Mouse (Mus musculus) common myeloid progenitor, adult 5-6 weeks (primary cell): ENCODE measurements at regions not wholly inside any gene's neighbourhood (a gene's known extent, or its start where the extent isn't known, plus 50 kb on each side); places are given as distances from the start of the nearest gene placed in this dataset.

Experiments
- ATAC-seq: replicated peaks from 2 replicates; pipeline ENCODE4 v1.8.0; 2016; ENCODE audit warnings: low read depth, mild to moderate bottlenecking, moderate TSS enrichment, inconsistent platforms; ENCODE audit not compliant: poor library complexity, severe bottlenecking

- ATAC-seq, result no peak
These were observed 51.6 kb upstream of the Cecr2 start for GRCm38 (mm10) chr6:120614526-120614925.

- no peak for ATAC-seq
These were observed 53.8 kb upstream of the Cecr2 start for GRCm38 (mm10) chr6:120612346-120612745.

DNA sequence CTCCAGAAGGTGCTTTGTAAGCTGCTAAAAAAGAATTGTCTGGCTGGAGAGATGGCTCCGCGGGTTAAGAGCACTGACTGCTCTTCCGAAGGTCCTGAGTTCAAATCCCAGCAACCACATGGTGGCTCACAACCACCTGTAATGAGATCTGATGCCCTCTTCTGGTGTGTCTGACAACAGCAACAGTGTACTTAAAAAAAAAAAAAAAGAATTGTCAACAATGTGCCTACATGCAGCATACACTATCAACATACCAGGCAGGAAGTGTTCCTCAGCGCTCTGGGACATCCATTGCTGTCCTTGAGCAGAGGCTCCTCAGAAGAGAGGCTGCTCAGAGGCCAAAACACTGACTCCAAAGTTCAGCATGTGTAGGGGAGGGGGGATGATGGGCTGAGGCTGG is 56.3 kb upstream of the Cecr2 start:
- no peak for ATAC-seq

- no peak; the same call in 1 of the 2 replicates for ATAC-seq
These were observed 60.7 kb upstream of the Cecr2 start for GRCm38 (mm10) chr6:120605471-120605870.

GRCm38 (mm10) chr6:120604020-120604958 is 61.9 kb upstream of the Cecr2 start:
- ATAC-seq, result peak; percentile 74

- no peak for ATAC-seq
These were observed 62.7 kb upstream of the Cecr2 start for GRCm38 (mm10) chr6:120603454-120603853.

DNA sequence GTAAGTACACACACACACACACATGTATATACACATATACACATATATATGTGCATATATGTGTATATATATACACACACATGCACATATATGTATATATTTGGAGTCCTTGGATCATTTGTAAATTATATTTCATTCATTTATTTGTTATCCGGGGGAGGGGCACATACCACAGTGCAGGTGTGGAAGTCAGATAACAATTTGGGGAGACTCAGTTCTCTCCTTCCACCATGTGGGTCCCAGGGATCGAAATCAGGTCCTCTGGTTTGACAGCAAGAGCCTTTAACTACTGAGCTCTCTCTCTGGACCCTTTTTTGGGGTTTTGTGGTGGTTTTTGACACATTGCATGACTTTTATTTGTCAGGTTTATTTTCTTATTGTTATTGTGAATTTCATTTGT is 65.8 kb upstream of the Cecr2 start:
- ATAC-seq, result no peak

DNA sequence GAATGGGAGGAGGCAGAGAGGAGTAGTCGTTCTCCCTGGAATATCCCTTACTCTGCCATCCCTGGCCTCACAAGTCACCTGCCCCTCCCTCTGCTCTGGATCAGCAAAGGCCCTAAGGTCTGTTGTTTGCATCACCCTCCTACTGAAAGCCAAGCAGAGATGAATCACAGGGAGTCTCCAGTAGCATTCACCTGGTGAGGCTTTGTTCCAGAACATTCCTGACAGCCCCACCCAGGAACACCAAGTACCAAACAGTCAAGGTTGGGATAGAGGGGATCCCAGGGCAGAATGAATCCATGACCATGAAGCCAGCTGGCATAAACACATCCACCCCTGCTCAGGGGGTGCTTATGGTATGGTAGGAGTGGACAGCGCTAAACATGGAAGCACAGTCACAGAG is 67.4 kb upstream of the Hdhd5 start:
- ATAC-seq, result no peak

DNA sequence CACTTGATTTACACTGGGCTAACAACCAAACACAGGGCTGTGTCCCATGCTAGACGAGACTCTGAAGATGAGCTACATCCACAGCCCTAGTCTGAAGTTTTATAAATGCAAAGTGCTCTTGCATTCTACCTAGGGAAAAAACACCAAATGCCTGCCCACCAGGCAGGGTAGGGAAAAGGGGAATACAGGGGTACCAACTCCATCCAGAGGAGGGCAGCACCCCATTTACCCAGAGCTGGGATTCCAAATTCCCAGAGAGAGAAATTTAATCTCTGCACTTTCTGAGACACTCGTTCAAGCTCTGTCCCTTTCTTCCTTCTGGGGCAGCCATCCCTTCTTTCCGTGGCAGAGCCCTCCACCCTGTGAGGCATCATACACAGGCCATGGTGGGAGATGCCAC is 66.8 kb upstream of the Hdhd5 start:
- no peak for ATAC-seq

GRCm38 (mm10) chr6:120596717-120597116 is 65.6 kb upstream of the Hdhd5 start:
- no peak for ATAC-seq

- no peak for ATAC-seq
These were observed 63.3 kb upstream of the Hdhd5 start for GRCm38 (mm10) chr6:120594463-120594862.

GRCm38 (mm10) chr6:120592705-120593104 is 61.6 kb upstream of the Hdhd5 start:
- ATAC-seq, result no peak

- peak; percentile 69 for ATAC-seq
These were observed 61.0 kb upstream of the Hdhd5 start for GRCm38 (mm10) chr6:120592031-120592681.

DNA sequence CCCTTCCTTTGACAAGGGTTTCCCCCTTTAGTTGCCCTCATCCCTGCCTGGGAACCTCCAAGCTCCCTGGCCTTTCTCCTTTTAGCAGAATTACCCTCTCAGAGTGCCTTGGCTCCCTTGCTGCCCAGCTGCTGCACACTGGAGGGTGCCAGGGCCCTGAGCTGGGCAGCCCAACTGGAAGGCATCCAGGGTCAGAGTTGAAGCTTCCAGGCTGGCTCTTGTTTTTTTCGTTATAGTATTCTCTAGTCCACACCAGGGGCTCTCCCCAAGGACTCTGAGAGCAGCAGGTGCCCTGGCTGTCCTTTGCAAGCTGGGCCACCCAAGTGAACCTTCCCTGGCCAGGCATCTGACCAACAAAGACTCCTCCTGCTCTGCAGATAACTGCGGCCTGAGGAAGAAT is 59.1 kb upstream of the Hdhd5 start:
- ATAC-seq, result no peak

DNA sequence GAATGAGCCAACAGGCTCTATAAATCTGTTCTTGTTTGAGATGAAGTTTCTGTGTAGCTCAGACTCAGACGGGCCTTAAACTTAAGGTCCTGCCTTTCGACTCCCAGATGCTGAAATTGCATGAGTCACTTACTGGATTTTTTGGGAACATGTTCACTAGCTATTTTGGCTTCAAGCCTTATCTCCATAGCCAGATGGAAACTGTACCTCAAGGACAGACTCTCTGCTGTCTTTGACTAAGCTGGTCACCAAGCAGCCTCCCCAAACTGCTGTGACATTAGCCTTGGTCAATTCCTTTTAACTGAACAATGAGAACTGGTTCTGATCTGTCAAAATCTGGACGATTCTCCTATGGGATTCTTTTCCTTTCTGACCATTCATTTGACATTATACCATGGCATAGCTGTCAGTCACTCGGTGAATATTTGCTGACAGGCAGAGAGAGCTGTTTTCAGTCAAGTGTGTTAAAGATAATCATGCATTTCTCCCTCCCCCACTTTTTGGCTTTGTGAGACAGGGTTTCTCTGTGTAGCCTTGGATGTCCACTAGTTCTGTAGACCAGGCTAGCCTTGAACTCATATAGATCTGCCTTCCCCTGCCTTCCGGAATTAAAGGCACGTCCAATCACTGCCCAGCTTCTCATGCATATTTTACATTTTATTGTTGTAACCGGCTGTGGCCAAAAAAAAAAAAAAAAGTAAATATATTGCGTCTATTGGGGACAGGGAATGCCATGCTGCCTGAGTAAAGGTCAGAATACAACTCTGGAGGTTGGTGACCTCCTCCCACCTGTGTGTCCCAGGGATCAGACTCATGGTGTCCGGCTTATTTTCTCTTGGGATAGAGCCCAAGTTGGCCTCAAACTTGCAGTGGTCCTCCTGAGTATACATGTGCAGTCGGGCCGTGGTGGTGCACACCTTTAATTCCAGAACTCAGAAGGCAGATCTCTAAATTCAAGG is 57.9 kb upstream of the Hdhd5 start:
- no peak for ATAC-seq

GRCm38 (mm10) chr6:120585941-120586280 is 54.8 kb upstream of the Hdhd5 start:
- ATAC-seq, result no peak

GRCm38 (mm10) chr6:120585118-120585940 is 54.2 kb upstream of the Hdhd5 start:
- ATAC-seq, result no peak

- no peak for ATAC-seq
These were observed 50.6 kb upstream of the Hdhd5 start for GRCm38 (mm10) chr6:120581748-120582147.
